Mouse (Mus musculus): Measurements from ENCODE around the gene D7Ertd443e. TPM values are rescaled to one million over a fixed set of nuclear protein-coding genes. Genes with fewer than 3 reads are reported as not detected.

Gene D7Ertd443e
- polyA plus RNA-seq (2014; fragmentation: Illumina TruSeq; extraction: RNeasy Lipid Tissue Mini Kit (QIAGEN cat#74804); ENCODE audit: low read depth, low replicate concordance): not detected

GRCm38 (mm10) chr7:134385561-134385960, at the start of gene D7Ertd443e:
Gene D7Ertd443e (minus strand): TSS chr7:134385661.

GRCm38 (mm10) chr7:134231378-134232346, 153.8 kb downstream of the D7Ertd443e start, which contains the start of gene Adam12:
Gene Adam12 (minus strand): TSS chr7:134232146.

Other genes with a start within 250 kb of the D7Ertd443e start
- 0.88 TPM for gene Adam12, start 153.5 kb downstream of the D7Ertd443e start, polyA plus RNA-seq (2014; fragmentation: Illumina TruSeq; extraction: RNeasy Lipid Tissue Mini Kit (QIAGEN cat#74804); ENCODE audit: low read depth, low replicate concordance)

All from sigmoid colon, adult 10 weeks (tissue).